Mouse (Mus musculus) megakaryocyte-erythroid progenitor cell, adult 5-6 weeks (primary cell): ENCODE data around the gene Olfr876. TPM values are rescaled to one million over a fixed set of nuclear protein-coding genes. Genes with fewer than 3 reads are reported as not detected.
A peak's percentile ranks its signal among the peaks of the same experiment; 100 is the strongest.
"Not testable (repeated sequence)": the region's sequence is repeated elsewhere in the genome, so short reads cannot be mapped to it uniquely, and the experiment has no call there.

Source experiments
- ATAC-seq: replicated peaks from 2 replicates; pipeline ENCODE4 v1.8.0; 2016; ENCODE audit warnings: mild to moderate bottlenecking, inconsistent platforms; ENCODE audit not compliant: severe bottlenecking, poor library complexity, low FRiP score, low TSS enrichment
- total RNA-seq, 2 experiments: library from RNA; stranded (forward) in 1 of 2; stranded (reverse) in 1 of 2; fragments of 200-1000, 215-1000 nt in 1 of 2; fragments of >200 nt in 1 of 2; fragmentation: Nextera tagmentation in 1 of 2; gene quantifications; 2 replicates each; pipeline ENCODE4 v1.2.3; 2014 to 2017

Olfr876 gene
- not detected in 2 replicates for total RNA-seq (2014; fragmentation: Nextera tagmentation)
- not detected in 2 replicates for total RNA-seq (2017)

- no peak for ATAC-seq
These were observed at the start of gene Olfr876 for GRCm38 (mm10) chr9:37802731-37803130. Gene Olfr876, plus strand, starts transcription at chr9:37803031.

GRCm38 (mm10) chr9:37761728-37762127 lies 41.1 kb upstream of the Olfr876 start:
- no peak for ATAC-seq

GRCm38 (mm10) chr9:37762541-37762940 lies 40.3 kb upstream of the Olfr876 start:
- 0 out of 2 replicates have a peak, but pooled peaks have one; percentile 55 for ATAC-seq

- ATAC-seq: no peak
These were observed 32.2 kb upstream of the Olfr876 start for GRCm38 (mm10) chr9:37770661-37771060.

DNA sequence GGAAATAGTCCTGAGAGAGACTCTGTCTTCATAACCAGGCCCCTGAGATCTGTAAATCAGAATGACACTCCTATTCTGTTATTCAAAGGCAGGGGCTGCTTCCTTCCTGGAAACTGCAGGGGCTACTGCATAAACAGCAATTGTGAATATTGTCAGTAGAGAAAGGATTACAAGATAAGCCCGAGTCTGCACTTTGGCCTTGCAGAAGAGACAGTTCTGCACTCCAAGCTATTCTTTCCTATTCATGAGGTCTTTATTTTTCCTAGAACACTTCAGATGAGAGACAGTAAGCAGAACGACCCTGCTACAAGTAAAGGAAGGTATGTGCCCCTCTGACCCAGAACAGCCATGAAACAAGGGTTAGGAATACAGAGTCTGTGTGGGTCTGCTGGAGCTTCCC lies 31.1 kb upstream of the Olfr876 start, which contains the start of gene Olfr875:
Olfr875 (plus strand) TSS at position 99 of the 400 bp plus-strand sequence.
- no peak for ATAC-seq

- no peak for ATAC-seq
These were observed 20.0 kb upstream of the Olfr876 start for GRCm38 (mm10) chr9:37782766-37783260.

GRCm38 (mm10) chr9:37783394-37784387 lies 19.1 kb upstream of the Olfr876 start:
- not testable (repeated sequence) for ATAC-seq

DNA sequence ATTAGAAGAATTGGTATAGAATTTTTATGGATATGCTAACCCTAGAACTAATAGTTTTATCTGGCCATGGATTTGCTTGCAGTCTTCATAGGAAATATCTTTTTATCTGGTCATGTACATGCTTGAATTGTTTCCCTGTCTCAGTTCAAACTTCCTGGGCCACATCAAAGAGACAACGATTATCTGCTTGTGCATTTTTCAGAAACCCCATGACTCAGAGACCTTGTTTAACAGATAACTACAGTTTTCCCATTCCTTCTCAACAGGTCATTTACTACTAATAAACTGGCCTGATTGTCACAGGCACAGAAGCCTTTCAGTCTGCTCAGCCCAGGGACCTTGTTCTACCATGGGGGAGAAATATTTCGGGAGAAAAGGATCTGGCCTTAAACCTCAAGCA lies 16.4 kb upstream of the Olfr876 start:
- ATAC-seq: no peak

GRCm38 (mm10) chr9:37802055-37802454 lies 776 bp upstream of the Olfr876 start:
- ATAC-seq: no peak

- ATAC-seq: no peak
These were observed 4.4 kb downstream of the Olfr876 start for GRCm38 (mm10) chr9:37807235-37807634.

DNA sequence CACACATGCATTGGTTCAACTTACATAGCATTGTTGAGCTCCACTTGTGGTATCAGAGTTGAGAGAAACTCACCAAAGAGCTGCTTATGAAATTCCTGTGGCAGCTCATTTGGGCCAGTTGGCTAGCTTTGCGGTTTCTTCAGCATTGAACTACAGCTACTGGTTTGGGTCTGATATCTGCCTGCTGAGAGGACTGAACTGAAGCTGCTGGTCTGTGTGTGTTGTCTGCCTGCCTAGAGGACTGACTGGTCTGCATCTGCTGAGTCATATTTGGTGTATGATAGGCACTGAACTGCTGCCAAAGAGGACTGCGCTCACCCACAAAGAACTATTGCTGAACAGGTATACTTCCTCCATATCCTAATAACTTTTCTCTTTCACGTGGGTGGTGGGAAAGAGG lies 5.6 kb downstream of the Olfr876 start:
- peak; percentile 68 for ATAC-seq

DNA sequence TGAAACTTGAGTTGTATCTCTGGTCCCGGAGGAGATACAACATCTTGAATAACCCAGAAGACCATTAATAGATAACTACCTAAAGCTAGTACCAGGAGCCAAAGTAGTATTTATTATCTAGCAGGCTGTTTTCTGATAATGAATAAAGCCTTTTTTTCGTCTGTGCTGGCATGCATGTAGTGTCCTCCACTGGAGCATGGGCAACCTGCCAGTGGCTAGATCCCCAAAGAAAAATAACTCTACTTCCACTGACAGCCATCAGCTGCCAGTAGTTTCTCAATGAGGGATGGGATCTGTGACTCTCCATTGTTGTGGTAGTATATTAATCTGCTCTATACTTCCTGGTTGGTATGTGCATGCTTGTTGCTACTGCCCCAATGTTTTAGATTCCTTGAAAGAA lies 6.1 kb downstream of the Olfr876 start:
- ATAC-seq: no peak

GRCm38 (mm10) chr9:37814696-37815095 lies 11.9 kb downstream of the Olfr876 start:
- ATAC-seq: no peak

GRCm38 (mm10) chr9:37829881-37830280 lies 27.1 kb downstream of the Olfr876 start:
- no peak for ATAC-seq

DNA sequence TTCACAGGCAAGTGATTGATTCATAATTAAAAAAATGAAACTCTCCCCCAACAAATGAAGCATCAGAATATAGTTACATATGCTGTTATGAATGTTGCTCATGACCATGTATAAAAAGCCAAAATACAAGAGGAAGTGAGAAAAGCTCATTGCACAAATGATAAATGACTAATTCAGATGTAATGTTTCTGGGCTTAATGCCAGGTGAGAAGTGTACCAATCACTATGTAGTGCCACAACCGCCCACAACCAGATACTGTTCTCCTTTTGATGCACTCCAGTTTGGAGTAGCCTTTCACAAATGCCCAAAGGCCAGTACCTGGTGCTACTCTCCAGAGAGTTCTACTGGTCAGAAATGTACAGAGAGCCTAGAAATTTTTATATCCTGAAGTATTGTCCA lies 30.5 kb downstream of the Olfr876 start:
- ATAC-seq: no peak

DNA sequence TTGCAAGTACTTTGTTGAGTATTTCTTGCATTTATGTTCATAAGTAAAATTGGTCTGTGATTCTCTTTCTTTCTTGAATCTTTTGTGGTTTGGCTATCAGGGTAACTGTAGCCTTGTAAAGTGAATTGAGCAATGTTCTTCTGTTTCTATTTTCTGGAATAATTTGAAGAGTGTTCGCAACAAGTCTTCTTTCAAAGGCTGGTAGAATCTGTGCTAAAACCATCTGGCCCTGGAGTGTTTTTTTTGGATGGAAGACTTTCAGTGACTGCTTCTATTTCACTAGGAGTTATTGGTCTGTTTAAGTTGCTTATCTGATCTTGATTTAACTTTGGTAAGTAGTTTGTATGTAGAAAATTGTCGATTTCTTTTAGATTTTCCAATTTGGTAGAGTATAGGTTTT lies 46.4 kb downstream of the Olfr876 start:
- no peak for ATAC-seq

- no peak for ATAC-seq
These were observed 51.1 kb downstream of the Olfr876 start, which contains the start of gene Olfr877 for GRCm38 (mm10) chr9:37853969-37854368. Gene Olfr877, plus strand, starts transcription at chr9:37854269.
